Mouse (Mus musculus) heart, adult 2 months (tissue): ENCODE results near the gene Phldb2.
A peak's percentile ranks its signal among the peaks of the same experiment; 100 is the strongest.

Experiments
- CTCF ChIP-seq: fragments of 200-600 bp; IDR thresholded peaks from 2 replicates; pipeline ENCODE4 v1.8.1; 2022; ENCODE audit warnings: antibody characterized with exemption, mild to moderate bottlenecking, moderate library complexity
- EP300 ChIP-seq: fragments of 200-500 bp; IDR thresholded peaks from 2 replicates; pipeline ENCODE4 v1.6.1; 2011; ENCODE audit warnings: low read depth, low read length, control low read depth; ENCODE audit not compliant: insufficient read depth
- POLR2A ChIP-seq: fragments of 200-500 bp; IDR thresholded peaks from 2 replicates; pipeline ENCODE4 v1.6.1; 2011; ENCODE audit warnings: mild to moderate bottlenecking, low read depth, low read length, control low read depth; ENCODE audit not compliant: insufficient read depth

DNA sequence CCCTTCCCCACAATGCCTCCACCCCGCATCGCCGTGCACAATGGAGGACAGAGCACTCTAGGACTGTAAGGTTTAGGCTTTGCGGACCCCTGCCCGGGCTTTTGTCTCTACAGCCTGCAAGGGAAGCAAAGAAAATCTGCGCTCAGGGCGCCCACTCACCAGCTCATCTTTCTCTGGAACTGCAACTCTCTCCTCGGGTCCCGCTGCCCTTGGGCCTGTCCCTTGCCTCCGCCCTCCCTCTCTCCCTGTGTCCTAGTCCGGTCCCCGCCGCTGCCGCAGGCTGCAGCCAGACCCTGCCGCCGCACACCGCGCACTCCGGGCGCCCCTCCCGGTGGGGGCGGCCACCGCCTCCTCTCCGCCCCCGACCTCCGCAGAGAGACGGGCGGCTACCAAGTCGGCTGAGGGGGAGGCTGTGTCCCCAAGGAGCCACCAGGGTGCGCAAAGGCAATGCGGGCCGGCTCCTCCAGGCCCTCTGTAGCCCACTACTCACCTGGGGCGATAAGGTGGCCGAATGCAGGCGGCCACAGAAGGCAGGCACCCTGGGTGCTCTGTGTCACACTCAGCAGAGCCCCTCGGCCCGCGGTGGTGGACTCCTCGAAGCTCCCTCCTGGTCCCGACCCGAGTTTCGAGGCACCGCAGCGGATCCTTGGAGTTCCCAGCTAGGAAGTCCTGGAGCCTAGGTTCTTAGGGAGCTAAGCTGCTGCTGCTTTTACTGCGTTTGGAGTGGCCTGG lies 109.2 kb downstream of the Phldb2 start:
- TF ChIP-seq EP300 (0 out of 2 replicates have a peak, but pooled peaks have one; percentile 8), CTCF (peak; percentile 91), POLR2A (peak; percentile 71)
